9 mouse cellular contexts compared by ENCODE assay signal in the genomic region with DNA sequence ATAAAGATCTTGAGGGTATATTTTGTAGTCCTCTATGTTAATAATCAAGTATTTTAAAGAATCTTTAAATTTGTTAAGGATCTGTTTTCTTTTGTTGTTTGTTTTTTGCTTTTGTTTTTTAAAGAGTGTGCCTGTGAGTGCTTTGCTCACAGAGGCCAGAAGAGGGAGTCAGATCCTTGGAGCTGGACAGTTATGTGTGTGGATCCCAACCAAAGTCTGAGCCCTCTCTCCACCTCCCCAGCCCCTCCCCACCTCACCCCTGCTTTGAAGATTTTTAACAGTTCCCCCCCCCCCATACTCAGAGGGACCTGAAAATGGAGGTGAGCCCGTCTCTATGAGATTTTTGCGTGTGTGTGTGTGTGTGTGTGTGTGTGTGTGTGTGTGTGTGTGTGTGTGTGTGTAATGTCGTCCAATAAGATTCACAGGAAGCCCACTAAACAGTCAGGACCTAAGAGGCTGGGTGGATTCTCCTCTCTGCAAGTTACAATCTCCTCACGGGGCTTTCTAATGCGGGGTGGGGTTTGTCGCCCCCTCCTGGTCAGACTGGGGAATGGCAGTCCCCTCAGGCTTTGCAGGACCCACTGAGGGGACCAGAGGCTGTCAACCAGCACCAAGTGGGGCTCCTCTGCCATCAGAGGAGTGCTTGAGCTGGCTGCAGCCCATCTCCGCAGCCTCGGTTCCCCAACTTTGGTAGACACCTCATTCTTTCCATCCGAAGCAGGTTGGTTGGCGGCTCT. TPM values are rescaled to one million over a fixed set of nuclear protein-coding genes. Genes with fewer than 3 reads are reported as not detected.
DNase-seq lines count a peak whose midpoint lies in the region; ATAC-seq lines count a peak whose summit lies in the region.
"Had no signal": no experiment of that assay in that cellular context is flagged by ENCODE, and none has a peak within 500 bp of the region (broad histone marks: within the 10 kb centered on the region; RNA-seq: fewer than 3 reads in every experiment).

No protein-coding gene starts in this region.

- WGBS in neural tube, embryonic 15.5 days = 34% methylated on average over 10 of the region's 10 CpGs
- WGBS in liver, embryonic 11.5 days = 27% methylated on average over 10 of the region's 10 CpGs

- no peak overlapping the region for H3K9ac ChIP-seq in neural tube, embryonic 15.5 days (replicated peaks)
- H3K9ac ChIP-seq in liver, embryonic 11.5 days (ENCODE audit: low read depth, low read length) = no peak overlapping the region

- H3K4me1 ChIP-seq in neural tube, embryonic 15.5 days = 0 out of 2 replicates have a peak, but pooled peaks cover 4% of the 10 kb centered on the region
- peaks cover 11% of the 10 kb centered on the region for H3K4me1 ChIP-seq in liver, embryonic 11.5 days (replicated peaks; ENCODE audit: control insufficient read depth, insufficient read depth, low read length)

- H3K27me3 ChIP-seq in neural tube, embryonic 15.5 days (replicated peaks) = no peaks in the 10 kb centered on the region
- 0 out of 2 replicates have a peak, but pooled peaks cover 2% of the 10 kb centered on the region for H3K27me3 ChIP-seq in liver, embryonic 11.5 days (replicated peaks; ENCODE audit: control insufficient read depth, insufficient read depth, low read length)

- no peaks in the 10 kb centered on the region for H3K36me3 ChIP-seq in neural tube, embryonic 15.5 days
- no peaks in the 10 kb centered on the region for H3K36me3 ChIP-seq in liver, embryonic 11.5 days (ENCODE audit: control insufficient read depth, insufficient read depth, low read length)

- peak; percentile 66 for DNase-seq in neural tube, embryonic 10.5 days (ENCODE audit: extremely low spot score, low spot score)
- DNase-seq in adrenal gland, postnatal 4 days (ENCODE audit: low spot score in 2 of 2) = peak; percentile 38 to 42
- peak; percentile 80 for DNase-seq in induced T-regulatory cell, adult 2 months (ENCODE audit: low read depth)
- peak; percentile 59 for DNase-seq in liver, embryonic 11.5 days (ENCODE audit: low spot score)
- peak; percentile 70 for DNase-seq in retina, postnatal 1 day
- DNase-seq in yolk sac, embryonic 10.5 days (ENCODE audit: low spot score) = peak; percentile 54

- H3K9me3 ChIP-seq in neural tube, embryonic 15.5 days (replicated peaks) = no peaks in the 10 kb centered on the region
- H3K9me3 ChIP-seq in liver, embryonic 11.5 days (ENCODE audit: control insufficient read depth, low read length) = no peaks in the 10 kb centered on the region

- H3K4me3 ChIP-seq in neural tube, embryonic 15.5 days (replicated peaks) = no peak overlapping the region
- H3K4me3 ChIP-seq in liver, embryonic 11.5 days (ENCODE audit: low read depth, low read length) = no peak overlapping the region

- ATAC-seq in neural tube, embryonic 15.5 days (ENCODE audit: low FRiP score) = no peak
- peak; percentile 64; the same call in 1 of the 2 replicates for ATAC-seq in erythroblast, adult 5-6 weeks (replicated peaks; ENCODE audit: low FRiP score, poor library complexity, severe bottlenecking)
- no peak for ATAC-seq in liver, embryonic 11.5 days (replicated peaks; ENCODE audit: low FRiP score)

- no peak overlapping the region for H3K4me2 ChIP-seq in neural tube, embryonic 15.5 days
- no peak overlapping the region for H3K4me2 ChIP-seq in liver, embryonic 11.5 days

- no peak overlapping the region for H3K27ac ChIP-seq in neural tube, embryonic 15.5 days (replicated peaks)
- H3K27ac ChIP-seq in liver, embryonic 11.5 days (ENCODE audit: low read depth, low read length) = no peak overlapping the region

RNA-seq across cellular contexts. Expression of gene Pigt, which starts 20.3 kb away (rescaled TPM):
- 88.8 and 92.2 TPM in 2 replicates for polyA plus RNA-seq in neural tube, embryonic 15.5 days (2015; fragmentation: Nextera tagmentation; extraction: Ambion mirVana)
- 100 to 1,000 TPM; 133 to 134 TPM for total RNA-seq in adrenal gland, postnatal 4 days (2021)
- 13.6 and 17.1 TPM in 2 replicates for total RNA-seq in erythroblast, adult 5-6 weeks (2015; ENCODE audit: low replicate concordance)
- 7.0 and 8.6 TPM in 2 replicates for total RNA-seq in erythroblast, adult 5-6 weeks (2017; ENCODE audit: low replicate concordance)
- 52.1 and 58.7 TPM in 2 replicates for polyA plus RNA-seq in liver, embryonic 11.5 days (2014; fragmentation: Nextera tagmentation; extraction: Ambion mirVana)

RNA-seq across cellular contexts. Expression of gene Dbndd2, which starts 31.7 kb away (rescaled TPM):
- 22.2 and 25.3 TPM in 2 replicates for polyA plus RNA-seq in neural tube, embryonic 15.5 days (2015; fragmentation: Nextera tagmentation; extraction: Ambion mirVana)
- 10 to 100 TPM; 10.9 to 17.1 TPM for total RNA-seq in adrenal gland, postnatal 4 days (2021)
- 2.1 TPM in 1 of 2 replicates, not detected in the other for total RNA-seq in erythroblast, adult 5-6 weeks (2015; ENCODE audit: low replicate concordance)
- 0.84 and 3.9 TPM in 2 replicates for total RNA-seq in erythroblast, adult 5-6 weeks (2017; ENCODE audit: low replicate concordance)
- polyA plus RNA-seq in liver, embryonic 11.5 days (2014; fragmentation: Nextera tagmentation; extraction: Ambion mirVana) = 2.1 TPM in 2 replicates

RNA-seq across cellular contexts. Expression of gene Trp53tg5, which starts 44.1 kb away (rescaled TPM):
- not detected in 2 replicates for polyA plus RNA-seq in neural tube, embryonic 15.5 days (2015; fragmentation: Nextera tagmentation; extraction: Ambion mirVana)
- total RNA-seq in adrenal gland, postnatal 4 days (2021) = not detected
- total RNA-seq in erythroblast, adult 5-6 weeks (2015; ENCODE audit: low replicate concordance) = not detected in 2 replicates
- total RNA-seq in erythroblast, adult 5-6 weeks (2017; ENCODE audit: low replicate concordance) = not detected in 2 replicates
- polyA plus RNA-seq in liver, embryonic 11.5 days (2014; fragmentation: Nextera tagmentation; extraction: Ambion mirVana) = not detected in 2 replicates
- polyA plus RNA-seq: frontal cortex, adult 2 months had no signal

RNA-seq across cellular contexts. Expression of gene Wfdc2, which starts 44.6 kb away (rescaled TPM):
- 1.6 and 10.4 TPM in 2 replicates for polyA plus RNA-seq in neural tube, embryonic 15.5 days (2015; fragmentation: Nextera tagmentation; extraction: Ambion mirVana)
- 10 to 100 TPM in 1 of 2 experiments, 1 to 10 TPM in 1; 1.9 to 49.1 TPM for total RNA-seq in adrenal gland, postnatal 4 days (2021)
- not detected in 2 replicates for total RNA-seq in erythroblast, adult 5-6 weeks (2015; ENCODE audit: low replicate concordance)
- not detected in 2 replicates for total RNA-seq in erythroblast, adult 5-6 weeks (2017; ENCODE audit: low replicate concordance)
- polyA plus RNA-seq in liver, embryonic 11.5 days (2014; fragmentation: Nextera tagmentation; extraction: Ambion mirVana) = 8.2 and 9.1 TPM in 2 replicates

RNA-seq across cellular contexts. Expression of gene Spint3, which starts 55.6 kb away (rescaled TPM):
- polyA plus RNA-seq in neural tube, embryonic 15.5 days (2015; fragmentation: Nextera tagmentation; extraction: Ambion mirVana) = not detected in 2 replicates
- total RNA-seq in adrenal gland, postnatal 4 days (2021) = not detected
- not detected in 2 replicates for total RNA-seq in erythroblast, adult 5-6 weeks (2015; ENCODE audit: low replicate concordance)
- total RNA-seq in erythroblast, adult 5-6 weeks (2017; ENCODE audit: low replicate concordance) = not detected in 2 replicates
- polyA plus RNA-seq in liver, embryonic 11.5 days (2014; fragmentation: Nextera tagmentation; extraction: Ambion mirVana) = not detected in 2 replicates
- polyA plus RNA-seq: frontal cortex, adult 2 months had no signal

Comparison
In these comparisons a context has a peak if more than half of its experiments do, and no peak if none do; other contexts are left out.
1. RNA of gene Pigt, which starts 20.3 kb away (total RNA-seq): 133 to 134 TPM in adrenal gland, postnatal 4 days; 7.0 to 17.1 TPM in erythroblast, adult 5-6 weeks; every median in the first group is over 4 times any median in the second.
2. Peak in every context shown above with its lines, with median percentiles within 50 percentile points of each other: DNase-seq.